Mouse (Mus musculus): Measurements from ENCODE around the gene Tmem170.

- TF ChIP-seq CTCF (IDR thresholded peaks at IDR 0.05; ENCODE audit: low read depth), result no peak
- TF ChIP-seq EP300 (optimal IDR thresholded peaks at IDR 0.05), result no peak
These were observed 16.1 kb upstream of the Tmem170 start for GRCm38 (mm10) chr8:111892615-111893014.

Data from stomach, postnatal 0 days (tissue).